Comparison of ENCODE assay signal across 24 mouse cellular contexts in genomic region chr9:103637451-103637850, GRCm38 (mm10).
"Had no signal": no experiment of that assay in that cellular context is flagged by ENCODE, and none has a peak within 500 bp of the region (broad histone marks: within the 10 kb centered on the region; RNA-seq: fewer than 3 reads in every experiment).

No protein-coding gene starts in this region.

- ATAC-seq: inflammation-experienced regulatory T-cells, adult 6 months; intestine, embryonic 15.5 days; intestine, postnatal 0 days; liver, postnatal 0 days had no signal

- DNase-seq: gastrocnemius, adult 2 months; gastrocnemius, postnatal 10 days; gastrocnemius, postnatal 25 days; kidney, adult 18-20 months; kidney, adult 8-10 months; kidney, postnatal 10 days; kidney, postnatal 25 days; kidney, postnatal 4 days; liver; liver, embryonic 13.5 days; liver, postnatal 0 days had no signal

- H3K36me3 ChIP-seq: heart, embryonic 12.5 days; heart, embryonic 15.5 days; hindbrain, embryonic 10.5 days; hindbrain, embryonic 12.5 days; intestine, embryonic 15.5 days; limb, embryonic 10.5 days; limb, embryonic 12.5 days; liver, embryonic 13.5 days; liver, embryonic 15.5 days had no signal

- H3K27ac ChIP-seq: gastrocnemius, adult 2 months; heart, embryonic 15.5 days; hindbrain, embryonic 10.5 days; hindbrain, embryonic 12.5 days; hindbrain, embryonic 14.5 days; intestine, embryonic 15.5 days; left cerebral cortex, adult 2 months; limb, embryonic 10.5 days; limb, embryonic 12.5 days; liver, embryonic 13.5 days; liver, embryonic 15.5 days had no signal

- H3K4me2 ChIP-seq: heart, embryonic 12.5 days; heart, embryonic 15.5 days; hindbrain, embryonic 12.5 days; hindbrain, embryonic 14.5 days; intestine, embryonic 15.5 days; limb, embryonic 12.5 days; liver, embryonic 11.5 days; liver, embryonic 13.5 days; liver, embryonic 15.5 days had no signal

- H3K27me3 ChIP-seq: heart, embryonic 12.5 days; heart, embryonic 15.5 days; intestine, embryonic 15.5 days; limb, embryonic 12.5 days; liver, embryonic 13.5 days; liver, embryonic 15.5 days had no signal

- H3K9ac ChIP-seq: heart, embryonic 12.5 days; heart, embryonic 15.5 days; hindbrain, embryonic 12.5 days; hindbrain, embryonic 14.5 days; intestine, embryonic 15.5 days; limb, embryonic 12.5 days; liver, embryonic 13.5 days; liver, embryonic 15.5 days; liver, postnatal 0 days had no signal

- H3K9me3 ChIP-seq: heart, embryonic 12.5 days; heart, embryonic 15.5 days; hindbrain, embryonic 10.5 days; hindbrain, embryonic 12.5 days; intestine, embryonic 15.5 days; limb, embryonic 10.5 days; limb, embryonic 12.5 days; liver, embryonic 13.5 days; liver, embryonic 15.5 days had no signal

- H3K4me1 ChIP-seq: intestine, embryonic 15.5 days; liver, embryonic 13.5 days; liver, embryonic 15.5 days had no signal

- H3K4me3 ChIP-seq: gastrocnemius, adult 2 months; heart, embryonic 12.5 days; heart, embryonic 15.5 days; hindbrain, embryonic 10.5 days; hindbrain, embryonic 12.5 days; intestine, embryonic 15.5 days; left cerebral cortex, adult 2 months; limb, embryonic 10.5 days; limb, embryonic 12.5 days; liver, embryonic 13.5 days; liver, embryonic 15.5 days had no signal
